Mouse (Mus musculus): ENCODE data around the gene D430041D05Rik. TPM values are rescaled to one million over a fixed set of nuclear protein-coding genes. Genes with fewer than 3 reads are reported as not detected.

The D430041D05Rik gene
- polyA plus RNA-seq, 1 experiment: 0.03 TPM

- TF ChIP-seq GATA1 (IDR thresholded peaks at IDR 0.05; ENCODE audit: borderline replicate concordance, low read length) (no peak), FLI1 (IDR thresholded peaks at IDR 0.05; ENCODE audit: low read length) (no peak)
- no peak overlapping the region for H3K4me3 ChIP-seq (replicated peaks)
- H3K27me3 ChIP-seq (replicated peaks): no peaks in the 10 kb centered on the region
- no peaks in the 10 kb centered on the region for H3K4me1 ChIP-seq
- no peaks in the 10 kb centered on the region for H3K9me3 ChIP-seq
- H3K36me3 ChIP-seq (replicated peaks; ENCODE audit: low read length): peaks cover 94% of the 10 kb centered on the region
Observed at GRCm38 (mm10) chr2:104436226-104436625, 25.4 kb upstream of the D430041D05Rik start.

- no peak overlapping the region for H3K4me3 ChIP-seq (replicated peaks)
- peaks cover 90% of the 10 kb centered on the region for H3K36me3 ChIP-seq (replicated peaks; ENCODE audit: low read length)
- H3K9me3 ChIP-seq: no peaks in the 10 kb centered on the region
- no peaks in the 10 kb centered on the region for H3K27me3 ChIP-seq (replicated peaks)
- TF ChIP-seq GATA1 (IDR thresholded peaks at IDR 0.05; ENCODE audit: borderline replicate concordance, low read length) (no peak), FLI1 (IDR thresholded peaks at IDR 0.05; ENCODE audit: low read length) (no peak)
- no peaks in the 10 kb centered on the region for H3K4me1 ChIP-seq
Observed at GRCm38 (mm10) chr2:104431067-104431466, 20.3 kb upstream of the D430041D05Rik start.

GRCm38 (mm10) chr2:104430566-104430965 lies 19.8 kb upstream of the D430041D05Rik start:
- Histone ChIP-seq H3K36me3 (replicated peaks; ENCODE audit: low read length) (peaks cover 88% of the 10 kb centered on the region), H3K4me3 (replicated peaks) (no peak overlapping the region), H3K9me3 (no peaks in the 10 kb centered on the region), H3K27me3 (replicated peaks) (no peaks in the 10 kb centered on the region), H3K4me1 (no peaks in the 10 kb centered on the region)
- no peak for TF ChIP-seq FLI1 (IDR thresholded peaks at IDR 0.05; ENCODE audit: low read length)
- TF ChIP-seq GATA1 (IDR thresholded peaks at IDR 0.05; ENCODE audit: borderline replicate concordance, low read length): no peak

- Histone ChIP-seq H3K4me3 (replicated peaks) (no peak overlapping the region), H3K36me3 (replicated peaks; ENCODE audit: low read length) (peaks cover 49% of the 10 kb centered on the region), H3K27me3 (replicated peaks) (no peaks in the 10 kb centered on the region), H3K4me1 (no peaks in the 10 kb centered on the region), H3K9me3 (no peaks in the 10 kb centered on the region)
- TF ChIP-seq GATA1 (IDR thresholded peaks at IDR 0.05; ENCODE audit: borderline replicate concordance, low read length) (no peak), FLI1 (IDR thresholded peaks at IDR 0.05; ENCODE audit: low read length) (no peak)
Observed at GRCm38 (mm10) chr2:104426112-104426511, 15.3 kb upstream of the D430041D05Rik start.

- Histone ChIP-seq H3K9me3 (no peaks in the 10 kb centered on the region; the same call in 1 of the 2 replicates), H3K36me3 (replicated peaks; ENCODE audit: low read length) (peaks cover 12% of the 10 kb centered on the region), H3K4me3 (replicated peaks) (no peak overlapping the region), H3K27me3 (replicated peaks) (peaks cover 14% of the 10 kb centered on the region), H3K4me1 (no peaks in the 10 kb centered on the region)
- TF ChIP-seq GATA1 (IDR thresholded peaks at IDR 0.05; ENCODE audit: borderline replicate concordance, low read length) (no peak), FLI1 (IDR thresholded peaks at IDR 0.05; ENCODE audit: low read length) (no peak)
Observed at GRCm38 (mm10) chr2:104422230-104422629, 11.4 kb upstream of the D430041D05Rik start.

- Histone ChIP-seq H3K27me3 (replicated peaks) (peaks cover 14% of the 10 kb centered on the region), H3K9me3 (no peaks in the 10 kb centered on the region; the same call in 1 of the 2 replicates), H3K4me3 (replicated peaks) (no peak overlapping the region), H3K4me1 (no peaks in the 10 kb centered on the region), H3K36me3 (replicated peaks; ENCODE audit: low read length) (peaks cover 5% of the 10 kb centered on the region)
- TF ChIP-seq GATA1 (IDR thresholded peaks at IDR 0.05; ENCODE audit: borderline replicate concordance, low read length): no peak
- TF ChIP-seq FLI1 (IDR thresholded peaks at IDR 0.05; ENCODE audit: low read length): no peak
Observed at GRCm38 (mm10) chr2:104420805-104421204, 10.0 kb upstream of the D430041D05Rik start.

GRCm38 (mm10) chr2:104419999-104420398 lies 9.2 kb upstream of the D430041D05Rik start:
- Histone ChIP-seq H3K4me3 (replicated peaks) (no peak overlapping the region), H3K36me3 (replicated peaks; ENCODE audit: low read length) (peaks cover 2% of the 10 kb centered on the region), H3K4me1 (no peaks in the 10 kb centered on the region), H3K27me3 (replicated peaks) (peaks cover 18% of the 10 kb centered on the region), H3K9me3 (no peaks in the 10 kb centered on the region; the same call in 1 of the 2 replicates)
- no peak for TF ChIP-seq GATA1 (IDR thresholded peaks at IDR 0.05; ENCODE audit: borderline replicate concordance, low read length)
- no peak for TF ChIP-seq FLI1 (IDR thresholded peaks at IDR 0.05; ENCODE audit: low read length)

GRCm38 (mm10) chr2:104419411-104419810 lies 8.6 kb upstream of the D430041D05Rik start:
- Histone ChIP-seq H3K4me3 (replicated peaks) (no peak overlapping the region), H3K27me3 (replicated peaks) (peaks cover 22% of the 10 kb centered on the region), H3K36me3 (replicated peaks; ENCODE audit: low read length) (no peaks in the 10 kb centered on the region), H3K9me3 (no peaks in the 10 kb centered on the region; the same call in 1 of the 2 replicates), H3K4me1 (no peaks in the 10 kb centered on the region)
- no peak for TF ChIP-seq GATA1 (IDR thresholded peaks at IDR 0.05; ENCODE audit: borderline replicate concordance, low read length)
- no peak for TF ChIP-seq FLI1 (IDR thresholded peaks at IDR 0.05; ENCODE audit: low read length)

- H3K4me3 ChIP-seq (replicated peaks): no peak overlapping the region
- no peaks in the 10 kb centered on the region for H3K36me3 ChIP-seq (replicated peaks; ENCODE audit: low read length)
- no peak for TF ChIP-seq FLI1 (IDR thresholded peaks at IDR 0.05; ENCODE audit: low read length)
- TF ChIP-seq GATA1 (IDR thresholded peaks at IDR 0.05; ENCODE audit: borderline replicate concordance, low read length): no peak
- peaks cover 11% of the 10 kb centered on the region; the same call in 1 of the 2 replicates for H3K9me3 ChIP-seq
- H3K27me3 ChIP-seq (replicated peaks): peaks cover 70% of the 10 kb centered on the region
- peaks cover 13% of the 10 kb centered on the region for H3K4me1 ChIP-seq
Observed at GRCm38 (mm10) chr2:104413011-104413410, 2.2 kb upstream of the D430041D05Rik start.

- Histone ChIP-seq H3K9me3 (peaks cover 11% of the 10 kb centered on the region; the same call in 1 of the 2 replicates), H3K27me3 (replicated peaks) (peaks cover 72% of the 10 kb centered on the region), H3K36me3 (replicated peaks; ENCODE audit: low read length) (no peaks in the 10 kb centered on the region), H3K4me1 (peaks cover 13% of the 10 kb centered on the region), H3K4me3 (replicated peaks) (no peak overlapping the region)
- TF ChIP-seq GATA1 (IDR thresholded peaks at IDR 0.05; ENCODE audit: borderline replicate concordance, low read length) (no peak), FLI1 (IDR thresholded peaks at IDR 0.05; ENCODE audit: low read length) (no peak)
Observed at GRCm38 (mm10) chr2:104412496-104412895, 1.7 kb upstream of the D430041D05Rik start.
